Mouse (Mus musculus) liver, embryonic 14.5 days (tissue): ENCODE results near the gene Sh2d1b1. TPM values are rescaled to one million over a fixed set of nuclear protein-coding genes. Genes with fewer than 3 reads are reported as not detected.

ENCODE experiments used
- ATAC-seq: fragments of 200-750 bp; cut with Nextera tagmentation; 2 replicates; pipeline ENCODE4 v1.8.0; 2017; ENCODE audit warnings: moderate number of reproducible peaks, mild to moderate bottlenecking, moderate library complexity; ENCODE audit not compliant: insufficient read depth
- DNase-seq, 3 experiments: peaks; one replicate each; pipeline ENCODE4 v3.0.0-alpha.2; 2012 to 2013; ENCODE audit warnings: low read depth in 3 of 3, low spot score in 3 of 3
- H3K27ac ChIP-seq: fragments of 300-500 bp; sonication (generic); 2 replicates; pipeline ENCODE4 v1.5.1; 2014; ENCODE audit warnings: moderate library complexity, mild to moderate bottlenecking, control low read depth, inconsistent platforms
- H3K27me3 ChIP-seq: fragments of 300-500 bp; sonication (generic); 2 replicates; pipeline ENCODE4 v1.6.1; 2014; ENCODE audit warnings: mild to moderate bottlenecking, low read length, moderate library complexity; ENCODE audit not compliant: control insufficient read depth, insufficient read depth
- H3K36me3 ChIP-seq: fragments of 300-500 bp; sonication (generic); replicated peaks from 2 replicates; pipeline ENCODE4 v1.6.1; 2014; ENCODE audit warnings: low read depth; ENCODE audit not compliant: control insufficient read depth, insufficient read depth
- H3K4me1 ChIP-seq, 2 experiments: fragments of 200-500 bp in 1 of 2; fragments of 300-500 bp in 1 of 2; sonication (generic) in 1 of 2; replicated peaks; 2 replicates each; pipeline ENCODE4 v1.6.1; 2012 to 2014; ENCODE audit warnings: antibody characterized with exemption in 1 of 2, inconsistent platforms in 1 of 2, low read length in 1 of 2; ENCODE audit not compliant: control insufficient read depth in 2 of 2, insufficient read depth in 2 of 2
- H3K4me2 ChIP-seq: fragments of 300-500 bp; sonication (generic); 2 replicates; pipeline ENCODE4 v1.6.1; 2014; ENCODE audit warnings: low read depth, mild to moderate bottlenecking, control low read depth, moderate library complexity
- H3K4me3 ChIP-seq, 2 experiments: fragments of 200-500 bp in 1 of 2; fragments of 300-500 bp in 1 of 2; sonication (generic) in 1 of 2; 2 replicates each; pipeline ENCODE4 v1.5.1; 2012 to 2014; ENCODE audit warnings: low read depth in 2 of 2, low read length in 2 of 2, mild to moderate bottlenecking in 2 of 2, control low read depth in 1 of 2, inconsistent platforms in 1 of 2, moderate library complexity in 1 of 2; ENCODE audit not compliant: insufficient read depth in 1 of 2
- H3K9ac ChIP-seq: fragments of 300-500 bp; sonication (generic); replicated peaks from 2 replicates; pipeline ENCODE4 v1.6.1; 2014; ENCODE audit warnings: mild to moderate bottlenecking, control low read depth, moderate library complexity
- H3K9me3 ChIP-seq: fragments of 300-500 bp; sonication (generic); 2 replicates; pipeline ENCODE4 v1.6.1; 2016; ENCODE audit warnings: low read length, mixed read lengths; ENCODE audit not compliant: control insufficient read depth
- CTCF ChIP-seq: IDR thresholded peaks from 2 replicates; pipeline ENCODE4 v1.5.1; 2016; ENCODE audit warnings: antibody characterized with exemption, low read depth, control low read depth
- EP300 ChIP-seq: IDR thresholded peaks from 2 replicates; pipeline ENCODE4 v1.6.1; 2016; ENCODE audit warnings: antibody characterized with exemption, low read depth
- WGBS: fragments of 180-500 bp; shearing (Covaris S2); extraction: QIAGEN DNeasy Blood & Tissue Kit; methylation state at CpG from one replicate; pipeline ENCODE4 v1.1.7; 2014; ENCODE audit not compliant: insufficient replicate concordance; 5-methylcytosine and 5-hydroxymethylcytosine counted together
- polyA plus RNA-seq, 2 experiments: library from polyadenylated mRNA; depleted of rRNA in 1 of 2; stranded (reverse) in 1 of 2; unstranded in 1 of 2; fragments of >200 nt; fragmentation: Nextera tagmentation in 1 of 2; extraction: Ambion mirVana in 1 of 2; gene quantifications; 2 replicates each; pipeline versions ENCODE4 v1.2.1 to v1.2.3; 2012 to 2014

Gene Sh2d1b1
- polyA plus RNA-seq, 2 experiments: 0.20 to 0.37 TPM

- no peak overlapping the region for H3K4me3 ChIP-seq
- ATAC-seq (no peak), DNase-seq (no peak)
- H3K36me3 ChIP-seq: no peaks in the 10 kb centered on the region
- TF ChIP-seq EP300 (no peak), CTCF (no peak)
- no peaks in the 10 kb centered on the region for H3K27me3 ChIP-seq
- 0 out of 4 replicates have a peak, but pooled peaks cover 0 to 2% of the 10 kb centered on the region in 2 experiments for H3K4me1 ChIP-seq
- 56% methylated on average over 2 of the region's 2 CpGs for WGBS
- H3K9ac ChIP-seq: no peak overlapping the region
- H3K4me2 ChIP-seq: no peak overlapping the region
- no peaks in the 10 kb centered on the region for H3K9me3 ChIP-seq
- H3K27ac ChIP-seq: no peak overlapping the region
Observed at GRCm38 (mm10) chr1:170322046-170322445, 44.9 kb downstream of the Sh2d1b1 start.

DNA sequence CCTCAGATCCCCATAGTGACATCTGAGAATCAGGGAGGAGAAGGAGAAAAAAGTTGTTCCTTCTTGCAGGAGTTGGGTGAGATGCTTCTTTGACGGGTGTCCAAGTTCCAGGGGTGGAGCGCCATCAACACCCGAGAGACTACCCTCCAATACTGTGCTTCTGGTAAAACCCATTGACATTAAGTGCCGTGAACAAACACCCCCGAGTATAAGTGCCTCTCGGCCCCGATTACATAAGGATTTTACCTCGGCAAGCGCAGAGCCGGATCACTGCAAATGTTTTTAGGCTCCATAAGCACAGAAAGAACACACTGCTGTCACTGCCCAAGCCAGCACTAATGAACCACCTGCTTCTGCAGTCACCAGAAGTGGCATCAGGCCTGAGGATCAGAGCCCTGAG, 45.9 kb downstream of the Sh2d1b1 start:
- ATAC-seq: no peak

DNA sequence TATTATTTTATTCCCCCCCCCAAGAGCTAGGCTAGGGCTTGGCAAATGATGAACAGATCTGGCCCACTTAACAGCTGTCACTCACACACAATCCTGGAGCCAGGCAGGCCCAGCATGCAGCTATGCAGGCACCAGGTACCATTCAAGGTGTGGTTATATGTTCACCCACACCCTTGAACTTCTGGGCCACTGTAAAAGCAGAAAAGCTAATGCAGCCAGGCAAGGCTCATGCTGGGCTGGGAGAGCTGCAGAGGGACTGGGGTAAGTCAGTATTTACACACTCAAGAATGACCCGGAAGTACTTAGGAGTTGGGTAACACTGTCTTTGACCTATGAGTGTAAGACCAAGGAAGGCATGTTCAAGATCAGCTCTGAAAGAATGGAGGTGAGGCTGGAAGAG, 47.2 kb downstream of the Sh2d1b1 start:
- Histone ChIP-seq H3K4me2 (no peak overlapping the region), H3K9ac (no peak overlapping the region), H3K36me3 (no peaks in the 10 kb centered on the region), H3K9me3 (no peaks in the 10 kb centered on the region), H3K27ac (no peak overlapping the region), H3K27me3 (no peaks in the 10 kb centered on the region), H3K4me1 (0 out of 4 replicates have a peak, but pooled peaks cover 0 to 2% of the 10 kb centered on the region in 2 experiments), H3K4me3 (no peak overlapping the region)
- ATAC-seq: no peak
- no peak for TF ChIP-seq CTCF
- no peak for TF ChIP-seq EP300
- no peak for DNase-seq
- WGBS: 68% methylated on average over 1 of the region's 1 CpGs

More for the DNA sequence above, 45.9 kb downstream of the Sh2d1b1 start:
- no peaks in the 10 kb centered on the region for H3K27me3 ChIP-seq
- no peaks in the 10 kb centered on the region for H3K9me3 ChIP-seq
- no peak overlapping the region for H3K4me2 ChIP-seq
- H3K36me3 ChIP-seq: no peaks in the 10 kb centered on the region
- no peak for DNase-seq
- H3K9ac ChIP-seq: no peak overlapping the region
- 0 out of 4 replicates have a peak, but pooled peaks cover 0 to 2% of the 10 kb centered on the region in 2 experiments for H3K4me1 ChIP-seq
- TF ChIP-seq EP300: no peak
- TF ChIP-seq CTCF: no peak
- no peak overlapping the region for H3K4me3 ChIP-seq
- 75% methylated on average over 10 of the region's 10 CpGs for WGBS
- no peak overlapping the region for H3K27ac ChIP-seq

- Histone ChIP-seq H3K27ac (no peak overlapping the region), H3K9ac (no peak overlapping the region), H3K9me3 (no peaks in the 10 kb centered on the region), H3K4me2 (no peak overlapping the region), H3K4me3 (no peak overlapping the region), H3K4me1 (0 out of 4 replicates have a peak, but pooled peaks cover 0 to 2% of the 10 kb centered on the region in 2 experiments), H3K27me3 (no peaks in the 10 kb centered on the region), H3K36me3 (no peaks in the 10 kb centered on the region)
- ATAC-seq (no peak), DNase-seq (no peak)
- no peak for TF ChIP-seq EP300
- TF ChIP-seq CTCF: no peak
- WGBS: 61% methylated on average over 4 of the region's 4 CpGs
Observed at GRCm38 (mm10) chr1:170325277-170325676, 48.2 kb downstream of the Sh2d1b1 start.

DNA sequence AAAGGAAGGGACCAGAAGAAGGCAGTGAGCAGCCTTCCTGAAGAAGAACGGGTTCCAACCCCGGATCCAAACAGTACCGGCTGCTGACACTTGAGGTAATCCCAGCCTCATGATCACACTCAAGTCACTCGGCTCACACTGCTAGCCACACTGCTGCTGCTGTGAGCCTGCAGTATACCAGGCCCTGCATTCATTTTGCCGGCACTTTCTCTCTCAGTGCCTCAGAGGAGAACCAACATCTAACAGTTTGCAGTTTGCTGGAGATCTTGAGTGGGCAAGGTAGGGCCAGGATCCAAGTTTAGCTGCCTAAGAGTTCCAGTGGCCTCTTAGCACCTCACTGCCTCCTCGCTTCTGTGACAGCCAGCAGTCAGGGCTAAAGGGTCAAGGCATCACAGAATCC, 54.8 kb downstream of the Sh2d1b1 start:
- ATAC-seq: no peak
- no peak overlapping the region for H3K4me2 ChIP-seq
- no peak for DNase-seq
- H3K9ac ChIP-seq: no peak overlapping the region
- H3K4me1 ChIP-seq: no peaks in the 10 kb centered on the region
- no peaks in the 10 kb centered on the region for H3K9me3 ChIP-seq
- H3K4me3 ChIP-seq: no peak overlapping the region
- H3K27ac ChIP-seq: no peak overlapping the region
- 51% methylated on average over 6 of the region's 6 CpGs for WGBS
- H3K36me3 ChIP-seq: no peaks in the 10 kb centered on the region
- no peaks in the 10 kb centered on the region for H3K27me3 ChIP-seq
- TF ChIP-seq CTCF: no peak
- TF ChIP-seq EP300: no peak
